Mouse (Mus musculus): ENCODE measurements at regions not wholly inside any gene's neighbourhood (a gene's known extent, or its start where the extent isn't known, plus 50 kb on each side); places are given as distances from the start of the nearest gene placed in this dataset.

GRCm38 (mm10) chr3:50999745-51000144, 224.5 kb upstream of the Noct start:
- TF ChIP-seq CTCF (IDR thresholded peaks at IDR 0.05; ENCODE audit: low read depth, low read length), result no peak
- TF ChIP-seq EP300 (IDR thresholded peaks at IDR 0.05; ENCODE audit: insufficient read depth, low read depth, low read length), result no peak
- TF ChIP-seq POLR2A (IDR thresholded peaks at IDR 0.05; ENCODE audit: insufficient read depth, low read length), result no peak
